Mouse (Mus musculus) lung, postnatal 0 days (tissue): ENCODE results near the gene Ccdc148.

Source experiments
- CTCF ChIP-seq: IDR thresholded peaks from 2 replicates; pipeline ENCODE4 v1.5.1; 2016; ENCODE audit warnings: antibody characterized with exemption, mild to moderate bottlenecking
- EP300 ChIP-seq: IDR thresholded peaks from 2 replicates; pipeline ENCODE4 v1.6.1; 2016; ENCODE audit warnings: antibody characterized with exemption, mild to moderate bottlenecking, control low read depth

DNA sequence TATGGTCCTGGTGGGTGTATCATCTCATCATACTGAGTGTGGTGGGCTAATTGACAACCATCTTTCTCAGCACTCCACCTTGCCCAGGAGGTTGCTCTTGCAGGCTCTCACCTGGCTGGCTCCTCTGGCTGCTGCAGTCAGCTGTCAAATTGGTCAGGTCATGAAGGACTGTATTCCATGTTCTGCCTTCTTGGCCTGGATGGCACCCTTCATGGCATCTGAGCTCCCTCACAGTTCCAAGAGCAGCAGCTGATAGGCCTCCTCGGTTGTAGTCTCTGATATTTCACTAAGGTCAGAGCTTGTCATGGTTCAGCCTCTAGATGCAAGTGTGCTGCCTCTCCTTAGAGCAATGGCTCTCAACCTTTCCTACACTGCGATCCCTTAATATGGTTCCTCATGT lies 45.7 kb upstream of the Ccdc148 start:
- TF ChIP-seq CTCF (no peak), EP300 (no peak)
